Mouse (Mus musculus) A20 (cell line): Measurements from ENCODE around the gene E4f1.

Experiments
- DNase-seq: peaks from one replicate; pipeline ENCODE4 v3.0.0-alpha.2; 2011; ENCODE audit warnings: low read depth, low spot score

E4f1 gene

DNA sequence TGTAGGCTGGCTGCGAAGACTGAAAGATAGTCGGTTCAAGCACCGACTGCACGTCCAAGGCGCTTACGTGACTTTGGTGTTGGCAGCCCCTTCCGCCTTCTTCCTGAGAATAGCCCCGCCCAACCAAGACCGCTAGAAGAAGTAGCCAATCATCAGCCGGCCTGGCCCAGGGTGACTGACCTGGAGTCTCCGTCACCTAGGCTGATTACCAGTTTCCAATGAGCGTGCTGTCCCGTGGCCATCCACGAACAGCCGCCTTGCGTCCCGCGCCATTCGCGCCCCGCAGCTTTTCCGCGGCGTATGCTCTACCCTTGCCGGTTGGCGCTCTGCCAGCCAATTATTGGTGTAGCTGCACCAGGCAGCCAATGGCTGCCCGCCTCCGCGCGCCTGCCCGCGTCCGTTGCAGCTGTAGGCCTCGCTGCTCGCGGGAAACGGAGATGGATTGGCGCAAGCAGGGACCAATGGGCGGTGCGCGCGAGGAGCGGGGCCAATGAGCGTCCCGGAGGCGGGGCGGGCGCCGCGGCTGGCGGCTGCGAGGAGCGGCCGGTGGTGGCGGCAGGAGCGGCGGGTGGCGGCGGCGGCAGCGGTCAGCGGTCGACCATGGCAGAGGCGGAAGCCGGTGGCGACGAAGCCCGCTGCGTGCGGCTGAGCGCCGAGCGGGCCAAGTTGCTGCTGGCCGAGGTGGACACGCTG is at the start of gene E4f1, which contains the start of gene Pgp:
E4f1 (minus strand) TSS at position 404 of the 693 bp plus-strand sequence.
Pgp (plus strand) TSS at position 483 of the 693 bp plus-strand sequence.
- DNase-seq: peak; percentile 99

DNA sequence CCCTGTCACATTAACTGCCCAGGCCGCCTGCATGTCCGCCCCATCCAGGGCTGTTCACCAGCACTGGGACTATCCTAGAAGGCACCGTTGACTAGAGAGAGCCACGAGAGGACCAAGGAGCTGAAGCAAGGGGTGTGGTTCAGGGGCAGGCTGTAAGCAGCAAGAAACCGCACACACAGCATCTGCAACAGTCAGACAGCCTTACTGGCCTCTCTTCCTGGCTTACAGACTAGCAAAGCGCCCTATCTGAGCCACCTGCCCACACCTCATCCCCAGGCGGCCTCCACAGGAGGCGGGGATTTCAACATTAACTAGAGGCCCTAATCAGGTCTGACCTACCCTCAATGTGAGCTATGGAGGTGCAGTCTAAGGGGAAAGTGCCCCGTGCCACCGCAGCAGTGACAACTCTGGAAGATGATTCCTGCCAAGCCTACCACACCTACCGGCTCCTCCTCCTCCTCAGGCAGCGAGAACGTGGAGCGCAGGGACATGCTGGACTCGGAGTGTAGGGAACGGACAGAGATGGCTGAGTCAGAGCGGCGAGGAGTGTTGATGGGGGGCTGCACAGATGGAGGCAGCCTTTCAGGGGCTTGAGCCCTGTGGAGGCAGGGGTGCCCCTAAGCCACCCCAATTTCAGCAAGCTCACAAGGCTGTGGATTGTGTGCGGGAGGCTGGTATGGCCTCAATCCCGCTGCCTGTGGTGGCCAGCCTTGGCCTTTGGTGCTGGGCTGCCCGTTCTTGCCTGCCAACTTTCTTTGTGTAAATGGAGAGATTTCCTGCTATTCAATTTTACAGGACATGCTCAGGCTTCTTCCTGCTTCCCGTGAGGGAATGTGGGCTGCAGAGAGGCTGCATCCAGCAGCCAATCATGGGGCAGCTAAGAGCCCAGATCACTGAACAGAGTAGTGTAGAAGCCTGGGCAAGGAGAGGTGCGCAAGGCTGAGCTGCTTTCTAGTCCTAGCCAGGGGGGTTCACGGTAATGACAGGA is 44.5 kb upstream of the E4f1 start:
- no peak for DNase-seq

DNA sequence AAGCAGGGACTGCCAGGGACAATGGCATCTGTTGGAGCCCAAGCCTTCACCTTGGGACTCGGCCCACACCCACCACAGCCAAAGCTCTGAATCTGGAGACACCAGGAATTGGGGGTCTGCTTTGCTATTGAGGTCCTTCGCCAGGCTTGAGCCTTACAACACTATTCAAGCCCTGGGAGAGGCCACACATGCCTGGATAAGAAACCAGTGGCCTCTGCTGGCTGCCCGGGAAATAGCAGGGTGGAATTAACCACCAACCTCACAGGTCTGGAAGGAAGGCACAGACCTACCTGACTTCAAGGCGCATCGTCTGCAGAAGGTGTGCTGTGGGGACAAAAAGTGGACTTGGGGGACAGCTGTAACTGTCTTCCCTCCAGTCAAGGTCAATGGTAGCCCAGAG is 43.5 kb upstream of the E4f1 start:
- peak; percentile 16 for DNase-seq

DNA sequence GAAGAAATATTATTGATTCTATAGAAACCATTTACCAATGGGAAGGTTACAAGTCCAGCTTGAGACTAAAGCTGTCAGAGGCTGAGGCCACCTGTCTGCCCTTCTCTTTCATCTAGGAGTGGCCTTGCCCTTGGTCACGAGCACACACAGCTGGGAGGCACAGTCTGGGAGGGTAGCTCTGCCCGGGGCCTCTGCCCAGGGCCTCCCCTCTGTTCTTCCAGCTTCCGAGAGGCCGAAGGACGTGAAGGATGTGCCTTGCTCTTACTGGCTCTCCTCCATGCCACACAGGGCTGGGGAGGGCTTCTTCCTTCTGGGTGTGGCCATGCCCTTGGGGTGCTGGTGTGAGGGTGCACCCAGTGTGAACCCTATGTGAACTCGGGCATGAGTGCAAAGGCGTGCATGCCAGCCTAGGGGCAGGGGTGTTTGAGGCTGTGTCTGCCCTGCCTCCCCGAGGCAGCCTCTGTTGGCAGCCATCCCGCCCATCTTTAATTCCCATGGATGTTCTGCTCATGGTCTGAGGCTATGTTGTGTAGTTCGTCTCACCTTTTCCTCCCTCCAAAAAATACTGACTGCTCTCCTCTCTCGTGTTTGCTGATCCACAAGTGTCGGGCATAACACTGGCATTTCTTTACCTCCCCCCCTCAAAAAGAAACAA is 37.8 kb upstream of the E4f1 start:
- no peak for DNase-seq

DNA sequence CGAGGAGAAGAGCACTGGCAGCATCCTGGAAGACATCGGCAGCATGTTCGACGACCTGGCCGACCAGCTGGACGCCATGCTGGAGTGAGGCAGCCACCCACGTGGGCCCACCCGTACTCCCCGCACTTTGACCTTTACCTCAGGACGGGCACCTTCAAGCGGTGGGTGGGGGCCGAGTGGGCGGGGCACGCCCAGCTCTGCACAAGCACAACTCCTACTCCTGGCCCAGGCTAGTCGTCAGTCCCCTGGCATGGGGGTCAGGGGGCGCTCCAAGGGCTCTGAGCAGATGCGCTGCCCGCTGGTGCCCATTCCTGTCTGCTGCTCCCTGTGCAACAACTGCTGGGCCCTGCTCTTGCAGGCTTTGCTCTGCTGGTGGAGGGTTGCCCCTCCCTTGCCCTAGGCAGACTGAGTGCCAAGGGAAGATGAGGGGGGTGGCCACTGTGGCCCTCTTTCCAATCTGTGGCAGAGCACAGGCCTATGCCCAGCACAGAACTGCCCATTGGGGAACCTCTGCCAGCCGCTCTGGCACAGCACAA is 37.1 kb upstream of the E4f1 start:
- DNase-seq: no peak

DNA sequence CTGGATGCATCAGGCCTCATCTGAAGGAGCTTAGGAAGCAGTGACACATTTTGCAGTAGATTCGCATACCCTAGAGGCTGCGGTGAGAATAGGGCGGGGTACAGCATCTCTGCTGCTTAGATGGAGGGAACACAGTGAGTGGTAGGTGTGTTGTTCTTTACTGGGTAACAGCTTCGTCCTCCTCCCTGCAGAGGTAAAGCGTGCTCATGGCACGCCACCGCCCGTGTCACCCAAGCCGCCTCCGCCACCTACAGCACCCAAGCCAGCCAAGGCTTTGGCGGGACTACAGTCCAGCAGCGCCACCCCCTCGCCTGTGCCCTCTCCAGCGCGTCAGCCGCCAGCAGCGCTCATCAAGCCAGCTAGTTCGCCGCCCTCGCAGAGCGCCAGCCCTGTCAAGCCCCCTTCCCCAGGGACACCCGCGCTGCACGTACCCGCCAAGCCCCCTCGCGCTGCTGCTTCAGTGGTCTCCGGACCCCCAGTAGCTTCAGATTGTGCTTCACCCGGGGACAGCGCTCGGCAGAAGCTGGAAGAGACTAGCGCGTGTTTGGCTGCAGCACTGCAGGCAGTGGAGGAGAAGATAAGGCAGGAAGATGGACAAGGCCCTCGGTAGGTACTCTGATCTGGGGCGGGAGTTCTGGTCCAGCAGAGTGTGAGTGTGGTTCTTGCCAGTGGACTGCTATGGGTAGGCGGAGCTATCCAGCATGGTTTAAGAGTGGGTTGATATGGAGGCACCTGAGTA is 36.4 kb upstream of the E4f1 start:
- no peak for DNase-seq

DNA sequence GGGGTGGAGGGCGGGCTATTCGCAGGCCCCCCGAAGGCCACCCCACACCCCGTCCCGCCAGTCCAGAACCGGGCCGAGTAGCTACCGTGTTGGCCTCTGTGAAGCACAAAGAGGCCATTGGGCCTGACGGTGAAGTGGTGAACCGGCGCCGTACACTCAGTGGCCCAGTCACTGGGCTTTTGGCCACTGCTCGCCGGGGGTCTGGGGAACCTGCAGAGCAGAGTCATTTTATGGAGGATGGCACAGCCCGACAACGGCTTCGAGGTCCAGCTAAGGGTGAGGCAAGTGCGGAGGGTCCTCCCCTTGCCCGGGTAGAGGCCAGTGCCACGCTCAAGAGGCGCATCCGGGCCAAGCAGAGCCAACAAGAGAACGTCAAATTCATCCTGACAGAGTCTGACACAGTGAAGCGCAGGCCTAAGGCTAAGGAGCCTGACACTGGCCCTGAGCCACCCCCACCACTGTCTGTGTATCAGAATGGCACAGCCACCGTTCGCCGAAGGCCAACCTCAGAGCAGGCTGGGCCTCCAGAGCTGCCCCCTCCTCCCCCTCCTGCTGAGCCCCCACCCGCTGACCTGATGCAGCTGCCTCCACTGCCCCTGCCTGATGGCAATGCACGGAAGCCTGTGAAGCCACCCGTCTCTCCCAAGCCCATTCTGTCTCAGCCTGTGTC is 35.3 kb upstream of the E4f1 start:
- no peak for DNase-seq

DNA sequence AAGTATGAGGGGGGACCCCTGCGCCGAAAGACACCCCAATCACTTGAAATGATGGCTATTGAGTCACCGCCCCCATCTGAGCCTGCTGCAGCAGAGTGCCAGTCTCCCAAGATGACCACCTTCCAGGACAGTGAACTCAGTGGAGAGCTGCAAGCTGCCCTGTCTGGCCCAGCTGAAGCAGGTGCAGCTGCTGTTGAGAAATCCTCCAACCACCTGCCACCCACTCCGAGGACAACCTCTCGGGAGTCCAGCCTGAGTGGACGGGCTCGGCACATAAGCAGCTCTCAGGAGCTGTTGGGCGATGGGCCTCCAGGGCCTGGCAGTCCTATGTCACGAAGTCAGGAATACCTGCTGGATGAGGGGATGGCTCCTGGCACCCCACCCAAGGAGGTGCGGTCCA is 34.0 kb upstream of the E4f1 start:
- DNase-seq: no peak

DNA sequence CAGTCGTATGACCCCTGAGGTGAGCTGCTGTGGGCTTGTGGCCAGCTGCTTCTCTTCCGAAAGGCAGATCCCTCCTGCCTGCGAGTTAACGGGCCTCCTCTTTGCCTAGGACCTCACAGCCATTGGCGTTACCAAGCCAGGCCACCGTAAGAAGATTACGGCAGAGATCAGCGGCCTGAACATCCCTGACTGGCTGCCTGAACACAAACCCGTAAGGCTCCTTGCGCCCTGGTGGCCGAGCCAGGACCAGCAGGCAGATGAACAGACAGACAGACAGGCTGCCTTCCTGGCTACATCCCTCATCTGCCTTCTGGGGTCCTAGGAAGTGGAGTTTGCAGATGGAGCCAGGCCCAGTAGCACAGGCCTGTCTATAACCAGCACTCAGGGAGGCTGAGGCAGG is 32.1 kb upstream of the E4f1 start:
- DNase-seq: peak; percentile 22

DNA sequence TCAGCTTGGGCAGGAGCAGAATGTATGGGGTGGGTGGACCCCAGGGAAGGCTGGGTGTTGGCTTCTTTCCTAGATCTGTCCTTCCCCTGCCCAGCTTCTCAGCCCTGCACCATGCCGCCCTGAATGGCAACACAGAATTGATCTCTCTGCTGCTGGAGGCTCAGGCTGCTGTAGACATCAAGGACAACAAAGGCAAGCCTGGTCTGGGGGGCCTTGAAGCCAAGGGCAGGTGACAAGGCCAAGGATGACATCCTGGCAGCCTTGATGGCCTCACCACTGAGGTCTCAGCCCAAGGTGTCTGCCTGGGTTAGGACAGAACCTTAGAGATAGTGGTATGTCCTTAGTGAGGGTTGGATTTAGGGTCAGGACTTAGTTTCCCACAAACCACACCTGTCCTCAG is 25.9 kb upstream of the E4f1 start:
- no peak for DNase-seq

DNA sequence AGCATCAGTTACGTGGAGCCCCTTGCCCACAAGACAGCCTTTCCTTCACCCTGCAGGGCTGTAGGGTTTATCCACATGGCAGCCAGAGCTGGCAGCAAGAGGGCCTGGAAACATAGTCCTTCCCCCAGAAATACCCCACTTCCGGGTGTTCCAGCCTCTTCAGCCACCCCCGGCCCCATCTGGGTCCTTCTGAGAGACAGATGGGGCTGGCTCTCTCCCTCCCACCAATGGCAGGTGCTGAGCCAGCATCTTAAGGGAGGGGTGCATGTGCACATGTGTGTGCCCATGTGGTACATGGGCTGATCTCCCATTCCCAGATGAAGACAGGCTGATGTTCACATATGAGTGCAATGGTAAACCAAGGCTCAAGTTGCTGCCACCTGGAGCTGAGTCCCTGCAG is 25.3 kb upstream of the E4f1 start:
- DNase-seq: no peak

DNA sequence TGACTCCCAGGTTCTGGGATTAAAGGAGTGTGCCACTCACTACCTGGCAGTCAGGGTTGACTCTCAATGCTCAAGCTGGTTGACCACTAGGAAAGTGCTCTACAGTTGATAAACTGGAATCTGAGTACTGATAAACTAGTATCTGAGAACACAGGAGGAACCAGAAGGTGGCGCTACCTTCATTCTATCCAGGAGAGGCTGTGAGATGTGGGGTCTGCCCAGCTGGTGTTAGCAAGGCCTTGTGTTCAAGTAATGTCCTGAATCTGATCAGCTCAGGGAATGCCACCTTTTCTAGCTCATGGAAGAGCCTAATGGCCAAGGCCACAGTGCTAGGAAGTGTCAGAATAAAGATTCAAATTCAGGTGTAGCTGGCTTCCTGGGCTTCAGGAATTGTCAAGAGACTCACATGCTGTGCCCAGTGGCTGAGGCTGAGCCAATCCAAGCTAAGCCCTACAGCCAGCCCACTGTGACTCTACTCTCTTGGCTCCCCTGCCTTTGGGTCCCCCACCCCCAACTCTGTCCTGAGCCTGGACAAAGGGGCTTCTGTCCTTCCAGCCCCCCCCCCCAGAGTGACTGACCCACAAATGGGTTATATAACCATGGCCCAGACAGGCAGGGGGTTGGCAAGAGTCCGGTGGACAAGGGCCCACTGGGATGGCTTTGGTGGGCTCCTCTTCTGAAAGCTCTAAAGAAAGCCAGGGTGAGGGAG is 24.7 kb upstream of the E4f1 start:
- peak; percentile 73 for DNase-seq

DNA sequence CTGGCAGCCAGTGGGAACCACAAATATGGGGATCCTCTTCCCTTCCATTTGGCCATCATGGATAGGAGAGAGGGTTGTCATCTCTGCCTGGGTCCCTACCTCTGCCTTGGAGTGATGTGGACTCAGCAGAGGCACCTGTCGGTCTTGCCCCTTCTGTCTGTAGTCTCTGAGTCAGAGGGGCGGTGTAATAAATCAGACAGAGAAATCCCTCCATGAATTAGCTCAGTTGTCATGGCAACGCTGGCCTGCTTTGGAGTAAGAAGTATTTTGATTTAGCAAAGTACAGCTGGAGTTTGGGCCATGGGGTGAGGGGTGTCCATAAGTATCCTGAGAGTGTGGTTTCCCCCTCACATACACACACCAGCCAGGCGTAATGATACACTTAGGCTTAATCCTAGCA is 20.3 kb upstream of the E4f1 start:
- DNase-seq: no peak

DNA sequence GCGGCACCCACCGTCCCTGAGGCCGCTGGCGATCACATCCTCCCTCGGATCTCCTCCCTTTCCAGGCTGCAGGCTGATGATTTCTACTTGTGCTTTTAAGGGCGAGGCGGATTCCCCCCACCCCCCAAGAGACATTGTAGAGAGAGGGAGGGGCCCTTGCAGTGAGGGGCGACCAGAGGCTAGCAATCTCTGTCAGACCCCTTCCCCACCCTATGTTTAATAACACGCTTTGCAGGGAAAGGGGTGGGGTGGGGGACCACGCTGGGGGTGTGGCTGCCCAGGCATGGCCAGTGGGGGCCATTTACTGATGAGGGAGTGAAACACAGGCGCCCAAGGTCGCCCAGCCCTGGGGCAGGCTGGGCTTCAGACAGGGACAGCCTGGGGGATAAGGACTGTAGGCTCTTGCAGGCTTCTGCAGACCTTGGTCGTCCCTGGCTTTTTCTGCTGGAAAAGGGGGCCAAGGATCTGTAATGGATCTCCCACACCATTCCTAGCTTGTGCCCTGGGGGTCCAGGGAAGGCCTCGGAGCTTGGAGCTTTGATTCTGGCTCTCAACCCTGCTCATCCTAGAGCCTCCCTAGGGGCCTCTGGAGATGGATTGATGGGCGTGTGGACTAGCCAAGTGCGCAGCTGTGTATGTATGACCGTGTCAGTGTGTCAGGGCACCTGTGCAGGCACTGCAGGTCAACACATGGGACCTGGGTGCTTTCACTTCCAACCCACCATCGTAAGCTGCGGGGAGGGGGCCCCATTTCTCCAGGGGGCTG is 19.3 kb upstream of the E4f1 start:
- no peak for DNase-seq

DNA sequence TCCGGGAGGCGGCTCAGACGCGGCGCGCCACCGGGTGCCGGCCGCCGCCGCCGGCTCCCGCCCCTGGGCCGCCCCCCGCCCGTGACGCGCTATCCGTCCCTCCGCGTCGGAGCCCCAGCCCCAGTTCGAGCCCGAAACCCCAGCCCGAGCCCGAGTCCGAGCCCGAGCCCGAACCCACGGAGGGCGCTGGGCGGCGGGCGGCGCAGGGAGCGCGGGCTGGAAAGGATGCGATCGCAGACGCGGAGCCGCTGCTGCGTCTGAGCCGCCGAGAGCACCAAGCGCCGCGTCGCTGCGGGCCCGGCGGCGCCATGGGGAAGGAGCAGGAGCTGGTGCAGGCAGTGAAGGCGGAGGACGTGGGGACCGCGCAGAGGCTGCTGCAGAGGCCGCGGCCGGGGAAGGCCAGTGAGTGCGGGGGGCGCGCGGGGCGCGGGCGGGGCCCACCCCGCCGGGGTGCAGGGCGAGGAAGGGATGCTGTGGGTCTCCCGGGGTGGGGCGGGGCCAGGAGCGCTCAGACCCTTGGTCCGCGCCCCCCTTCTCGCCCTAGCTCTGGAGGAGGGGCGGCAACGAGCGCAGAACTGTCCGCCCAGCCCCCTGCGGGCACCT is 18.6 kb upstream of the E4f1 start:
- DNase-seq: no peak

DNA sequence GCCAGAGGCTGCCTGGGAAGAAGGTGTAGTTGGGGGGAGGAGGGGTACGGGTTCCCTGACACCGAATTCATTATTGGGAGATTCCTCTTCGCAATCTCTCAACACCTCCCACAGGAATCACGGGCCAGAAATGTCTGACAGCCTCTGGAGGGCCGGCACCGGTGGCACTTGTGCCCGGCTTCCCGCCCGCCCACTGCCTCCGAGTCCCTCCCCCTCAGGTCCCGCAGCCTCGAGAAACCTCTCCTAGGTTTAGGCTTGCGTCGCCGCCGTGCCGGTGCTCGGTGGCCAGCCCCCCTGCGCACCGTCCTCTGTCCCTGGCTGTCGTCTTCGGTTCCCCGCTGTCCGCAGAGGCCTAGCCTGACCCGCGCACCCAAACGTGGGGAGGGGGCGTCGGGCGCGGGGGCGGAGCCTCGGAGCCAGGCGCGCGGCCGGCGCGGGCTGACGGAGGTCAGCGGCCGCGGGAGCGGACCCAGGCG is 18.1 kb upstream of the E4f1 start, which contains the start of gene Caskin1:
Caskin1 (plus strand) TSS at position 416 of the 476 bp plus-strand sequence.
- no peak for DNase-seq

DNA sequence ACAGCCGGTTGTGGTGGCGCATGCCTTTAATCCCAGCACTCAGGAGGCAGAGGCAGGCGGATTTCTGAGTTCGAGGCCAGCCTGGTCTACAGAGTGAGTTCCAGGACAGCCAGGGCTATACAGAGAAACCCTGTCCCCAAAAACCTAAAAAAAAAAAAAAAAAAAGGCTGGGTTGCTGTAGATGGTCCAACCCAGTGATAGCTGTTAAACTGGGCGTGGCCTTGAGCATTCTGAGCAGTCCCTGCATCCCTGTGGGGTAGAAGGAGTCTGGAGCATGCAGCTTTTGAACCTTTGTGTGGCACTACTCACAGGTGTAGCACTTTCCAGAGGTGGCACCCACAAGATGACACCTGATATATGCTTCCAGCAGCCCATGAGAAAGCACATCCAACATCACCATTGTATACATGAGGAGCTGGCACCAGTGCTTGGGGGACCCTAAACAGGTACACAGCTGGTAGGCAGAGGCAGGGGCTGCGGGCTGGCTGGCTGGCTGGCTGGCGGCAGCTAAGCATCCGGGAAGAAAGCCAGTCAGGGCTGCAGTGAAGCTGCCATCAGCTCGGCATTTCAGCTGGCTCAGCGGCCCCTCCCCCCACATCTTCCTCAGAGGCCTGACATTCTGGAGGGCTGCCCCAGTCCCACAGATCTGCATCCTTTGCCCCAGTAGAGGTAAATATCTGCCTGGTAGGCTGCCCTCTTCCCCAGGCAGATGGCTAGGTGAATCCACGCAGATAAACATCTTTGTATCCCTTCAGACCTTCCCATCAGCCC is 15.2 kb upstream of the E4f1 start:
- DNase-seq: no peak

DNA sequence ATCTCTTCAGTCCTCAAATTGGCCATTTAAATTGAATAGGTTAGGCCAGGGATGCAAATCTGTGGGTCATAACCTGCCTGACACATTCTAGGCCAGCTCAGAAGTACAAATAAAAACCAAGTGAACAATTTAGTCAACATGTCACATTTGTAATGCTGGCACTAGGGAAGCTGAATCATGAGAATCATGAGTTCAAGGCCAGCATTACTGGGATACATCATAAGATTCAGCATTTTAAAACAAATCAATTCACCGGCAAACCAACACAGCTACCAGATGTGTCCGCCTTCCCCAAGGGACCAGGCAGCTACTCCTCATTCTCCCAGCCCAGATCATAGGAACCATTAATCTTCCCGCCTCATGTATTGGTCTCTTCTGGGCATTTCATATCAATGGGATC is 13.4 kb upstream of the E4f1 start:
- no peak for DNase-seq
